Mouse (Mus musculus): Measurements from ENCODE around the gene Arhgap24. TPM values are rescaled to one million over a fixed set of nuclear protein-coding genes. Genes with fewer than 3 reads are reported as not detected.
A peak's percentile ranks its signal among the peaks of the same experiment; 100 is the strongest.

The Arhgap24 gene
- total RNA-seq, 2 experiments from 2014 or later, result 14.1 to 25.2 TPM

DNA sequence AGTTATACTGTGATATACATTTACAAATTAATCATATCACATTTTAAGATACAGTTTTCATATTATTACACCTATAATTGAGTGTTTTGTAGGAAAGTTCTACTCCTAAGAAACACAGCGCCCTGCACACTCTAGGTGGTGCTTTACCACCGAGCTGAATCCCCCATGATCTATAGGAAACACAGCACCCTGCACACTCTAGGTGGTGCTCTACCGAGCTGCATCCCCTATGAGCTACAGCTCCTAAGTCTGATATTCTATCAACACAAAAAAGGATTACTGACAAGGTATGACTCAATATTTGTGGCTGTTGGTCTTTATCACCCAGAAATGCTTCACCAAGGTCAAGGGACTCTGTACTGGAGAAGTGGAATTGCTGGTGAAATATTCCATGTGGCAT lies 27.0 kb downstream of the Arhgap24 start:
- Histone ChIP-seq H3K4me3 (no peak overlapping the region), H3K27ac (no peak overlapping the region)
- intact Hi-C loops (cut with DNase I), result no loop called here
- no peak for DNase-seq
- no peak for TF ChIP-seq CTCF (IDR thresholded peaks at IDR 0.05)

DNA sequence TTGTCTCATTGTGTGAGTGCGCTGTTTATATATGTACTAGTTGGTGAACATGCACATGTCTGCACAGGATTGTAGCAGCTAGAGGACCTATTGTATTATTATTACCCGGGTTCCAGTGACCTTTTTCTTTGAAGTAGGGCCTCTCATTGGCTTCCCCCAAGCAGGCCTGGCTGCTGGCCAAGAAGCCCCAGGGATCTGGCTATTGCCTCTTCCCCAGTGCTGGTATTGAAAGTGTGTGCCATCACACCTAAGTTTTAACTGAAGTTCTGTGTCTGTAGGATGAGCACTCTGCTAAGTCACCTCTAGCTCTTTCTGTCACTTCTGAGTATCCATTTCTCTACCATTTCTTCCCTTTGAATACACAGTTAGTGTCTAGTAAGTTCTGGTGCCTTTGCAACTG lies 28.2 kb downstream of the Arhgap24 start:
- no peak for DNase-seq
- TF ChIP-seq CTCF (IDR thresholded peaks at IDR 0.05), result no peak

DNA sequence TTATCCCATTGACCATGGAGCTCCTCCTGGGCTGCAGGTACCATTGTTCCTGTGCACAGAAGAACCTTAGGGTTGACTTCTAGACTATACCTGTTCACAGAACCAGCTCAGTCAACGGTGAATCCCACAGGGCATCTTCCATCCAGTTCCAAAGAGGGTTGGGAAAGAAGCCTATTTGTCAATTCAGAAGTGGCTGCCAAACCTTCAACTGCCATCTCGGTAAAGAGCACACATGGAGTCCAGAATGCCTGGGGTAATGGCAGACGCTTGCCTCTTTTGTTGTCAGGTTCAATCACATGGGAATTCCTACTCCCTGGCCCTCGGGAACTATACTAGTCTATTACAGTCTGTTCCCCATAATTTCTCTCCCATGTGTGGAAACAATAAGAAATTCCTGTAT lies 30.5 kb downstream of the Arhgap24 start:
- no peak for DNase-seq
- TF ChIP-seq CTCF (IDR thresholded peaks at IDR 0.05), result no peak
- no peak overlapping the region for H3K27ac ChIP-seq
- H3K4me3 ChIP-seq, result no peak overlapping the region
- intact Hi-C loops (cut with DNase I), result no loop called here

More for the DNA sequence above, 28.2 kb downstream of the Arhgap24 start:
- H3K27ac ChIP-seq, result no peak overlapping the region
- H3K4me3 ChIP-seq, result no peak overlapping the region
- intact Hi-C loops (cut with DNase I), result no loop called here

DNA sequence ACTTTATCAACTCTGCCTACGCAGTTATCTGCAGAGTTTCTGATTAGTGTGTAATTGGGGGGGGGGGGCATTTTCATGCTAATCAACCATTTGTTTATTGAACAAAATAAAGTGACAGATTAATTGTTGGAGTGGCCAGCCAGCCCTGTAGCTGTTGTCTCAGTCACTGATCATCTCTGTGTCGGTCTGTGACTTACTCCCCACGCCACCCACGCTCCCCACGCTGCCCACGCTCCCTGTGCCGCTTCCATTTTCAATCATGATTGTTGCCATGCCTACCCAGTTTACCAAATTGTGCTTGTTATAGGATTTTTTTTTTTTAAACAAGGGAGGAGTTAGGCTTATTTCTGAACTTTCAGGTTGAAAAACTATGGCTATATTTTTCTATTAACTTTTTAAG lies 34.3 kb downstream of the Arhgap24 start:
- intact Hi-C loops (cut with DNase I), result no loop called here
- TF ChIP-seq CTCF (IDR thresholded peaks at IDR 0.05), result no peak
- Histone ChIP-seq H3K27ac (no peak overlapping the region), H3K4me3 (no peak overlapping the region)
- DNase-seq, result no peak

DNA sequence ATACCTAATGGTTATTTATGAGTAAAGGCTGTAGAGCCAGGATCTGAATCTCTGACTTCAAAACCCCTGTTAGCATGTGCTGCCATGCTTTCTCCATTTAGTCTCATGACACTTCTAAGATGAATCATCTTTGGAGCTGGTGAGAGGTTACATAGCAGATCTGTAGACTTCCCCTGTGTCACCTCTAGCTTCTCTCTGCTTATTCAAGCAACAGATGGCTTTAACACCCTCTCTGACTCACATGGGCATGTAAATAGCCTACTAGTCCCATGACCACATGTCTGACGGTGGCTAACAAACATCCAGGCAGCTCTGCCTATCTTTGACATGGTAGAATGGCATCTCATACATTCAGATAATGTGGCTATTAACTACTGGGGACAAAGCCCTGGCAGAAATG lies 39.3 kb downstream of the Arhgap24 start:
- no peak for DNase-seq
- TF ChIP-seq CTCF (IDR thresholded peaks at IDR 0.05), result no peak
- intact Hi-C loops (cut with DNase I), result no loop called here
- Histone ChIP-seq H3K4me3 (no peak overlapping the region), H3K27ac (no peak overlapping the region)

DNA sequence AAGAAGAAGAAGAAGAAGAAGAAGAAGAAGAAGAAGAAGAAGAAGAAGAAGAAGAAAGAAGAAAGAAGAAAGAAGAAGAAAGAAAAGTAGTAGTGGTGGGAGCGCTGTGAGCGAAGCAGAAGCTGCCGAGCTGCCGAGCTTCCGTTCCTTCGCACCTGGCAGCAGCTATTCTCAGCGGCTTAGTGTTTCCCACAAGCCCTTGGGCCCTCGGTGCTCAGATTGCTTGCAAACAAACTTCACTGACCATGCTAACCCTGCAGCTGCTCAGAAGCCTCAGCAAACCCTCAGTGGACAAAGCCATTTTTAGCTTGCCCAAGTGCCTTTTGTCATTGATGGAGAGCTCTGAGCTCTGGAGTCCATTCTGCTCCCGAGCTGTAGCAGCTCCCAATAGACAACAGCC lies 54.1 kb downstream of the Arhgap24 start:
- peak; percentile 54 for DNase-seq
- intact Hi-C loops (cut with DNase I), result no loop called here

DNA sequence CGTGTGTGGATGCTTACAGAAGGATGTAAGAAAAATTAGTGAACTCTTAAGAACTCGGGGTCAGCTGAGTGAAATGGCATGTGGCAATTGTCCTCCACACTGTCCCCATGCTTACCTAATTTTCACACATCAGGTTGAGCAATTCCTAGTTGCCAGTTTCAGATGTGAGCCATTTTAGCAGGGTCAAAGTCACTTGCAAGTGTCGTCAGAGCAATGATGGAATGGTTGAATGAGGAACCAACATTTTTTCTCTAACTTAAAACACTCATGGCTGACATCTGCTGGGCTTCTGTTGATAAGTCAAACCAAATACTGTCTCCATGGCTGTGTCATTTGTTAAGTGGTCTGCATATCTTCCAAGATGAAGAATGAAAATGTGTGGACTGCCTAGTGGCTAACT lies 56.6 kb downstream of the Arhgap24 start:
- TF ChIP-seq CTCF (IDR thresholded peaks at IDR 0.05), result no peak
- Histone ChIP-seq H3K27ac (no peak overlapping the region), H3K4me3 (no peak overlapping the region)
- DNase-seq, result no peak
- intact Hi-C loops (cut with DNase I), result no loop called here

More for the DNA sequence above, 54.1 kb downstream of the Arhgap24 start:
- TF ChIP-seq CTCF (IDR thresholded peaks at IDR 0.05), result no peak
- Histone ChIP-seq H3K4me3 (peak overlapping the region; percentile 38; the same call in 1 of the 2 replicates), H3K27ac (no peak overlapping the region)

DNA sequence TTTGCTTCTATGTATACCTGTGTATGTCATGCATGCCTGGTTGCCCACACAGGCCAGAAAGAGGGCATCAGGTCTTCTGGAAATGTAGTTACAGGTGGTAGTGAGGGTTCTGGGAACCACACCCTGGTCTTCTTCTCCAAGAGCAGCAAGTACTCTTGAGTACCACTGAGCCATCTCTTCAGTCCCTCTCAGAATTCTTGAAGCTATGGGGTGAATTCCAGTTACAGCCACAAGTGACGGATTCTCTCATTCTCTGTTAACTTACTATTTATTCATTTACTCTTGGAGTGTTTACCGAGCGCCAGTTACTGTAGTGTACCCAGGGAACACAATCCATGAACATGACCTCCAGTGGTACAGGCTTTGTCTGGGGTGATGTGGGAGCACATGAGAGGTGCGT lies 65.1 kb downstream of the Arhgap24 start:
- TF ChIP-seq CTCF (IDR thresholded peaks at IDR 0.05), result no peak
- DNase-seq, result no peak
- intact Hi-C loops (cut with DNase I), result no loop called here
- no peak overlapping the region for H3K27ac ChIP-seq
- no peak overlapping the region for H3K4me3 ChIP-seq

DNA sequence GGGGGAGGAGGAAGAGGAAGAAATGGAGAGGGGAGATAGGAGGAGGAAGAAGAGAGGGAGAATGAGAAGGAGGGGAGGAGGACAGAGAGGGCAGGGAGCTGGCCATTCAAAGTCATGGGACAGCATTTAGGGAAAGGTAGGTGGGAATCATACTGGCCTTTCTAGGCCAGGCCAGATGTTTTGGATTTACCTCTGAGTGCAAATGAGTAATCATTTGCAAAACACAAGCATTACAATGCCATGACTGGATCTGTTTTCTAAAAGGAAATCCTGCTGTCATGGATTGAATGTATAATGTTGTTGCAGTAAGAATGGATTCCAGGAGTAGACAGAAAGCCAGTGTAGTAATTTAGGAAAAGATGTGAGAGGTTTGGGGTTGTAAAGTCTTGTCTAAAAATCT lies 66.6 kb downstream of the Arhgap24 start:
- TF ChIP-seq CTCF (IDR thresholded peaks at IDR 0.05), result no peak
- intact Hi-C loops (cut with DNase I), result no loop called here
- H3K4me3 ChIP-seq, result no peak overlapping the region
- DNase-seq, result no peak
- H3K27ac ChIP-seq, result no peak overlapping the region

DNA sequence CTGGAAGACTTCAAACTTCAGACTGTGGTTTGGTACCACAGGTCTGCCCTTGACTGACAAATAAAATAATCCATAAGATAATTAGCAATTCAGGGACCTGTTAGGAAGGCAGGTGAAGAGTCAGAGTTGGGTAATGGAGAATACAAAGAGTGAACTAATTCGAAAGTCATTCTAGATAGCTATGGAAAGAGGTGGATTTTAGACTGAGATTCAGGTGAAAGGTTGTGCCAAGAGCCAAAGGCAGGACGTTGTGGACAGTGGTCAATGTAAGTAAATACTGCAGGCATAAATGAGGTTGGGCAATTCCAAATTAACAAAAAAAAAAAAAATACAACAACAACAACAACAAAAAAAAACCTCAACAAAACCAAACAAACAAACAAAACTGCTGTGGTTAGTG lies 67.2 kb downstream of the Arhgap24 start:
- H3K27ac ChIP-seq, result no peak overlapping the region
- intact Hi-C loops (cut with DNase I), result no loop called here
- H3K4me3 ChIP-seq, result no peak overlapping the region
- DNase-seq, result no peak
- no peak for TF ChIP-seq CTCF (IDR thresholded peaks at IDR 0.05)

DNA sequence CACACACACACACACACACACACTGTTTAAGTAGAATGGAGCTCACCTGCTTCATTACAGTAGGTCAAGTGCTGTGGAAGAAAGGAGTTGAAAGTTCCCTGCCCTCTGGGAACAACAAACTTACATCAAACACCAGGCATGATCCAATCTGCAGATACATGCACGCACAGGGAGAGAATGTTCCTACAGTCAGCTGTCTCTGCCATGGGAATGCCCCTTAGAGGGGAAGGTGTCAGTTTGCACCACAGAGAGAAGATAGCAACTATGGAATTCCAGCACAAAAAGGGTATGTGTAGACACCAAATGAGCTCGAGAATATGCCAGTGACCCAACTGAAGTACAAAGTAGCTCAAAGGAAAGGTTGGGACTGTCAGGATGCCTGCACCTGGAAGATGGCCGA lies 69.0 kb downstream of the Arhgap24 start:
- no peak for DNase-seq
- Histone ChIP-seq H3K4me3 (no peak overlapping the region), H3K27ac (no peak overlapping the region)
- TF ChIP-seq CTCF (IDR thresholded peaks at IDR 0.05), result no peak
- intact Hi-C loops (cut with DNase I), result no loop called here

DNA sequence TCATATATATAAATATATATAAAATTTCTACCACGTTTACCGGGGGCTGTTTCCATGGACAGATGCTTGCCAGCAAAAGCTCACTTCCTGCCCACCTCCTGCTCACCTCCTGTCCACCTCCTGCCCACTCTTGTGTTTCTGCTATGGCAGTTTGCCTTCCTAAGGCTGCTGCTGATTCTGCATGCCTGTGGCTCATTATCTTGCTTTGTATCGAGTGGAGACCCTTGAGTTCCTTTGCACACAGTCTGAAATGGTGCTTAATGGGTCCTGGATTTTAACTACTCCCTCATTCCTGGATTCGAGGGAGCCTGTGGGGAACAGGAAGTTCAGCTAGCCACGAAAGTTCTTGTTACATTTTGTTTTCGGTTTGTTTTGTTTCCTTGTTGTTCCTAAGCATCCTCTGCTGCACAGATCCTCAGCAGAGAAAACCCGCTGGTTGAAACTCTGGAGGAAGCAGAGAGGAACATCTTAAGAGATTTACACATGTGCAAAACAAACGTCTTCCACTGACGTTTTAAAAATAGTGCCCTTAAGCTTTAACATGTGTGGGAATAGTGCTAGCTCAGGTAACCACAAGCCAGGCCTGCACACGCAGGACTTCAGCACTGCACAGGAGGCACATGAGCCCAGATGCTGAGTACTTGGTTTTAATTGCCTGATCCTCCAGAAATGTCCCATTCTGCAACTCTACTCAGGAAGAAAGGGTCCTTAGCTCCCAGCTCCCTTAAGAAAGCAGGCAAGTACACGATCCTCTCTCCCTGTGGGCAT lies 69.9 kb downstream of the Arhgap24 start:
- intact Hi-C loops (cut with DNase I), result no loop called here
- no peak for TF ChIP-seq CTCF (IDR thresholded peaks at IDR 0.05)
- no peak for DNase-seq
- peak overlapping the region; percentile 28; the same call in 1 of the 2 replicates for H3K27ac ChIP-seq
- no peak overlapping the region for H3K4me3 ChIP-seq

DNA sequence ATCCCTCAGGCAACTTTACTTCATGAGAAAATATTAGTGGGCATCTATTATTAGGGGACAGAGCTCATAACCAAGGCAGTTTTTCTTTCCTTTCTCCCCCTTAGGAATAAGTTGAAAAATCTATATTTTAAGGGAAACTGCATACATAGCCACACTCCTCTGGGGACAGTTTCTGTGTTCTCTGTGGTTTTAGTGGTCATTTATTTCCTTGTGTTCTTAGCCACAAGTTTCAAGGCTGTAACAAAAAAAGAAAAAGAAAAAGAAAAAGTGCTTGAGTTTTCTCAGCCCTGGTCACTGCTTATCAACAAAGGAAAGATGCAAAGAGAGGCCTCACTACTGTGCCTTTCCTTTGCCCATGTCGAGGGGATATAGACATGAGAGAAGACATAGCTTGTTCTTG lies 71.3 kb downstream of the Arhgap24 start:
- Histone ChIP-seq H3K4me3 (no peak overlapping the region), H3K27ac (no peak overlapping the region)
- intact Hi-C loops (cut with DNase I), result no loop called here
- no peak for DNase-seq
- no peak for TF ChIP-seq CTCF (IDR thresholded peaks at IDR 0.05)

DNA sequence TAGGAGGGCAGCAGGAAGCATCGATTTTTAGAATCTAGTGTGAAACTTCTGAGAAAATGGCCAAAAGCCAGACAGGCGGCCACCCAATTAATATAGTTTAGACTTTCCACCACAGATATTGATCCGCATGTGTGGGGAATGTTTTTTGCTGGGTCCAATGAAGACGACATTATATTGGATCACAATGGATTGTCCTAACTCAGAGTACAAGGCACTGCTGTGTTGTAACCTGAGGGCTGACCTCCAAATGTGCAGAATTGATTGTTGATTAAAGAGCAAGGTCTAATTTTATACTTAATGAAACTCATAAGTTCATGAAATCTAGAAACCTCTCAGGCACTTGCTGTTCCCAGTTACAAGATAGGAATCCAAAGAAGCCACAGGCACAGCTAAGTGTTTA lies 74.8 kb downstream of the Arhgap24 start:
- Histone ChIP-seq H3K27ac (no peak overlapping the region), H3K4me3 (no peak overlapping the region)
- TF ChIP-seq CTCF (IDR thresholded peaks at IDR 0.05), result no peak
- DNase-seq, result no peak
- intact Hi-C loops (cut with DNase I), result no loop called here
